Mouse (Mus musculus) embryonic facial prominence, embryonic 11.5 days (tissue): ENCODE results near the gene Rimbp3. TPM values are rescaled to one million over a fixed set of nuclear protein-coding genes. Genes with fewer than 3 reads are reported as not detected.

Source experiments
- ATAC-seq: fragments of 200-750 bp; cut with Nextera tagmentation; replicated peaks from 2 replicates; pipeline ENCODE4 v1.8.0; 2017; ENCODE audit warnings: low read depth; ENCODE audit not compliant: insufficient number of reproducible peaks, low FRiP score, low TSS enrichment
- DNase-seq: peaks from one replicate; pipeline ENCODE4 v3.0.0-alpha.2; 2015; ENCODE audit warnings: low spot score
- H3K27ac ChIP-seq: fragments of 300-500 bp; sonication (generic); replicated peaks from 2 replicates; pipeline ENCODE4 v1.5.1; 2014; ENCODE audit warnings: mild to moderate bottlenecking, low read depth, low read length, control low read depth
- H3K27me3 ChIP-seq: fragments of 300-500 bp; sonication (generic); 2 replicates; pipeline ENCODE4 v1.6.1; 2014; ENCODE audit warnings: mild to moderate bottlenecking, low read length, moderate library complexity, mixed read lengths; ENCODE audit not compliant: control insufficient read depth, insufficient read depth
- H3K36me3 ChIP-seq: fragments of 300-500 bp; sonication (generic); replicated peaks from 2 replicates; pipeline ENCODE4 v1.6.1; 2014; ENCODE audit warnings: low read depth, mild to moderate bottlenecking, low read length, moderate library complexity, mixed read lengths; ENCODE audit not compliant: control insufficient read depth, insufficient read depth
- H3K4me1 ChIP-seq: fragments of 300-500 bp; sonication (generic); 2 replicates; pipeline ENCODE4 v1.6.1; 2014; ENCODE audit warnings: low read length, mixed read lengths; ENCODE audit not compliant: control insufficient read depth, insufficient read depth
- H3K4me2 ChIP-seq: fragments of 300-500 bp; sonication (generic); 2 replicates; pipeline ENCODE4 v1.6.1; 2014; ENCODE audit warnings: low read depth, mild to moderate bottlenecking, control low read depth, low read length, moderate library complexity
- H3K4me3 ChIP-seq: fragments of 300-500 bp; sonication (generic); 2 replicates; pipeline ENCODE4 v1.5.1; 2014; ENCODE audit warnings: low read depth, low read length, control low read depth
- H3K9ac ChIP-seq: fragments of 300-500 bp; sonication (generic); replicated peaks from 2 replicates; pipeline ENCODE4 v1.6.1; 2014; ENCODE audit warnings: mild to moderate bottlenecking, control low read depth, low read length
- H3K9me3 ChIP-seq: fragments of 300-500 bp; sonication (generic); replicated peaks from 2 replicates; pipeline ENCODE4 v1.6.1; 2016; ENCODE audit warnings: mild to moderate bottlenecking, low read length, inconsistent platforms, mixed read lengths; ENCODE audit not compliant: control insufficient read depth
- WGBS: fragments of 180-500 bp; shearing (Covaris S2); extraction: QIAGEN DNeasy Blood & Tissue Kit; methylation state at CpG from one replicate; pipeline ENCODE4 v1.1.7; 2014; 5-methylcytosine and 5-hydroxymethylcytosine counted together
- polyA plus RNA-seq: library from polyadenylated mRNA; unstranded; fragments of >200 nt; fragmentation: Nextera tagmentation; extraction: Ambion mirVana; gene quantifications from 2 replicates; pipeline ENCODE4 v1.2.1, GENCODE M21; 2014

Rimbp3 gene
- polyA plus RNA-seq, 1 experiment from 2014 or later: 0.41 TPM

GRCm38 (mm10) chr16:17254005-17254597, 45.7 kb downstream of the Rimbp3 start:
- DNase-seq (no peak), ATAC-seq (no peak)
- no peaks in the 10 kb centered on the region; the same call in 1 of the 2 replicates for H3K4me1 ChIP-seq
- H3K4me2 ChIP-seq: no peak overlapping the region
- H3K27ac ChIP-seq: no peak overlapping the region
- no peaks in the 10 kb centered on the region for H3K27me3 ChIP-seq
- H3K4me3 ChIP-seq: no peak overlapping the region
- H3K9ac ChIP-seq: no peak overlapping the region
- H3K9me3 ChIP-seq: no peaks in the 10 kb centered on the region
- peaks cover 5% of the 10 kb centered on the region for H3K36me3 ChIP-seq
- 33% methylated on average over 4 of the region's 4 CpGs for WGBS

- Histone ChIP-seq H3K27ac (no peak overlapping the region), H3K36me3 (peaks cover 8% of the 10 kb centered on the region), H3K4me1 (no peaks in the 10 kb centered on the region; the same call in 1 of the 2 replicates), H3K9me3 (no peaks in the 10 kb centered on the region), H3K4me2 (no peak overlapping the region), H3K9ac (no peak overlapping the region), H3K27me3 (no peaks in the 10 kb centered on the region), H3K4me3 (no peak overlapping the region)
- 81% methylated on average over 2 of the region's 2 CpGs for WGBS
- DNase-seq: no peak
- ATAC-seq: no peak
Measured at GRCm38 (mm10) chr16:17255270-17255669, 46.9 kb downstream of the Rimbp3 start.

GRCm38 (mm10) chr16:17257359-17257821, 49.0 kb downstream of the Rimbp3 start:
- Histone ChIP-seq H3K4me1 (no peaks in the 10 kb centered on the region; the same call in 1 of the 2 replicates), H3K4me2 (no peak overlapping the region), H3K36me3 (peaks cover 8% of the 10 kb centered on the region), H3K4me3 (no peak overlapping the region), H3K9ac (no peak overlapping the region), H3K27ac (no peak overlapping the region), H3K27me3 (no peaks in the 10 kb centered on the region), H3K9me3 (no peaks in the 10 kb centered on the region)
- ATAC-seq (no peak), DNase-seq (no peak)
- 94% methylated on average over 9 of the region's 9 CpGs for WGBS

GRCm38 (mm10) chr16:17258917-17259316, 50.5 kb downstream of the Rimbp3 start:
- H3K4me2 ChIP-seq: no peak overlapping the region
- WGBS: 94% methylated on average over 12 of the region's 12 CpGs
- no peaks in the 10 kb centered on the region for H3K27me3 ChIP-seq
- no peaks in the 10 kb centered on the region for H3K9me3 ChIP-seq
- H3K4me1 ChIP-seq: no peaks in the 10 kb centered on the region; the same call in 1 of the 2 replicates
- H3K4me3 ChIP-seq: no peak overlapping the region
- no peak for DNase-seq
- ATAC-seq: no peak
- H3K27ac ChIP-seq: no peak overlapping the region
- H3K9ac ChIP-seq: no peak overlapping the region
- H3K36me3 ChIP-seq: peaks cover 8% of the 10 kb centered on the region

- Histone ChIP-seq H3K36me3 (peaks cover 8% of the 10 kb centered on the region), H3K9ac (no peak overlapping the region), H3K9me3 (no peaks in the 10 kb centered on the region), H3K4me3 (no peak overlapping the region), H3K4me2 (no peak overlapping the region), H3K27ac (no peak overlapping the region), H3K4me1 (no peaks in the 10 kb centered on the region), H3K27me3 (no peaks in the 10 kb centered on the region)
- DNase-seq: no peak
- WGBS: 91% methylated on average over 1 of the region's 1 CpGs
- no peak for ATAC-seq
Measured at GRCm38 (mm10) chr16:17261341-17261740, 52.9 kb downstream of the Rimbp3 start.

Other genes starting within 250 kb of the Rimbp3 start
- 182 and 185 TPM in 2 replicates for gene Mapk1, start 225.2 kb upstream of the Rimbp3 start, polyA plus RNA-seq
- 97.1 and 108 TPM in 2 replicates for gene Ypel1, start 138.9 kb upstream of the Rimbp3 start, polyA plus RNA-seq
- gene Ppil2, start 97.3 kb upstream of the Rimbp3 start, polyA plus RNA-seq: 129 and 142 TPM in 2 replicates
- 107 and 108 TPM in 2 replicates for gene 2610318N02Rik, start 83.4 kb upstream of the Rimbp3 start, polyA plus RNA-seq
- 57.2 and 65.8 TPM in 2 replicates for gene Sdf2l1, start 76.2 kb upstream of the Rimbp3 start, polyA plus RNA-seq
- gene Ydjc, start 64.0 kb upstream of the Rimbp3 start, polyA plus RNA-seq: 6.2 and 8.8 TPM in 2 replicates
- 0.24 and 0.49 TPM in 2 replicates for gene Ccdc116, start 61.4 kb upstream of the Rimbp3 start, polyA plus RNA-seq
- 425 and 458 TPM in 2 replicates for gene Ube2l3, start 6.0 kb upstream of the Rimbp3 start, polyA plus RNA-seq
- gene Hic2, start 25.0 kb downstream of the Rimbp3 start, polyA plus RNA-seq: 6.1 and 7.8 TPM in 2 replicates
- gene Tmem191c, start 67.5 kb downstream of the Rimbp3 start, polyA plus RNA-seq: 4.0 and 5.2 TPM in 2 replicates
- gene Serpind1, start 122.8 kb downstream of the Rimbp3 start, polyA plus RNA-seq: 0.20 TPM in 2 replicates
- 7.0 and 7.2 TPM in 2 replicates for gene Snap29, start 197.4 kb downstream of the Rimbp3 start, polyA plus RNA-seq
- gene Pi4ka, start 197.7 kb downstream of the Rimbp3 start, polyA plus RNA-seq: 29.9 and 33.9 TPM in 2 replicates
- gene Crkl, start 243.4 kb downstream of the Rimbp3 start, polyA plus RNA-seq: 85.1 and 90.1 TPM in 2 replicates